Mouse (Mus musculus): ENCODE measurements around the gene Gli2. TPM values are rescaled to one million over a fixed set of nuclear protein-coding genes. Genes with fewer than 3 reads are reported as not detected.

Gli2 gene
- total RNA-seq, 1 experiment, result 9.8 TPM

DNA sequence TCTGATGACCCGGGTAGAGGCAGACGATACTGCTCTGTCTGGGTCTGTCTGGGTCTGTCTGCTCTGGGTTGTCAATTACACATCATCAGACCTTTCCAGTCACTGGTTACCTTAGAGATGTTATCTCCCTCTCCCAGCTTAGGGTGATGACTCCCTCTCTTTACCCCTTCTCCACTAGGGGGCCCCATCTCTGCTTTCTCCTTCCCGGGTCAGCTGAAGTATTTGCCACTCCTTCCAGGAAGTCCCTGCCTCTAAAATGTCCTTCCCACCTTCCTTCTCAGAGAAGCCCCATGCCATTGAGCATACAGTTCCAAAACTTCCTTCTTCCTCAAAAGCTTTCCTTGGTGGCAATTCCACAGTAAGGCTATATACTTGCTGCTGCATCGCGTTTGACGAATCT is 21.5 kb upstream of the Gli2 start:
- TF ChIP-seq ZC3H11A (IDR thresholded peaks at IDR 0.05; ENCODE audit: borderline replicate concordance, low read depth, low read length) (0 out of 2 replicates have a peak, but pooled peaks have one; percentile 10), HCFC1 (IDR thresholded peaks at IDR 0.05; ENCODE audit: borderline replicate concordance, insufficient read depth, low read length) (peak; percentile 60; the same call in 1 of the 2 replicates), CHD2 (IDR thresholded peaks at IDR 0.05; ENCODE audit: low read depth, low read length) (no peak), MAFK (IDR thresholded peaks at IDR 0.05; ENCODE audit: insufficient read depth, low read depth, low read length) (no peak), ZNF384 (IDR thresholded peaks at IDR 0.05; ENCODE audit: low read depth, low read length) (no peak)
- in situ Hi-C loops (cut with MboI; ENCODE audit: low sequenced_read_pairs in 2 of 2, unreplicated experiment in 2 of 2), result loop anchor here in 1 of 2 experiments (5.0 to 25.0 kb wide), 2 partner anchors 308 to 438 kb away; partner anchors contain the start of gene Tfcp2l1
- H3K36me3 ChIP-seq (ENCODE audit: control insufficient read depth, insufficient read depth, low read length, poor library complexity, severe bottlenecking), result no peaks in the 10 kb centered on the region
- peak overlapping the region; percentile 100 for H3K27ac ChIP-seq (ENCODE audit: insufficient read depth, low read depth, low read length, poor library complexity, severe bottlenecking)
- peak overlapping the region; percentile 71 for H3K9ac ChIP-seq (ENCODE audit: insufficient read depth, low read depth, low read length, poor library complexity, severe bottlenecking)
- peaks cover 6 to 32% of the 10 kb centered on the region in 2 experiments; a peak in 2 of 4 replicates for H3K4me1 ChIP-seq (ENCODE audit: control insufficient read depth in 2 of 2, insufficient read depth in 2 of 2, low read length in 2 of 2, poor library complexity in 1 of 2)
- DNase-seq (ENCODE audit: low read depth, low spot score), result peak; percentile 91
- no peaks in the 10 kb centered on the region for H3K9me3 ChIP-seq (ENCODE audit: control insufficient read depth, insufficient read depth, low read depth, low read length)
- H3K4me3 ChIP-seq (ENCODE audit: insufficient read depth in 1 of 2, low read depth in 1 of 2, low read length in 2 of 2, poor library complexity in 1 of 2, severe bottlenecking in 1 of 2), result peak overlapping the region; percentile 54 to 60

DNA sequence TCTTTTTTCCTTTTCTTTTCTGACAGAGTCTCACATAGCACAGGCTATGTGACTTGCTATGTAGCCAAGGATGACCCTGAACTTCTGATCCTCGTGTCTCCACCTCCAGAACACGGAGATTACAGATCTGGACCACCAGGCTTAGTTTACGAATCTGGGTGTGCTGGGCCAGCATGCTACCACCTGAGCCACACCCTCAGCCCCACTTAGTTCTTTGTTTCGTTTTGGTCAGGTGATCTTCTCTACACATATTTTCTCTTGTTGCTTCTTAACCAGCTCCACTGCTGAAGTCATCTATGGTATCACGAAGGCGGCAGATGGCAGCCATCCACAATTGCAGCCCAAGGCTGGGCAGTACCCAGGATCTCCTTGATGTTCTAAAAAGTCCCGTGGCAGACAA is 20.5 kb upstream of the Gli2 start:
- H3K36me3 ChIP-seq (ENCODE audit: control insufficient read depth, insufficient read depth, low read length, poor library complexity, severe bottlenecking), result no peaks in the 10 kb centered on the region
- TF ChIP-seq MAFK (IDR thresholded peaks at IDR 0.05; ENCODE audit: insufficient read depth, low read depth, low read length) (no peak), ZNF384 (IDR thresholded peaks at IDR 0.05; ENCODE audit: low read depth, low read length) (no peak), HCFC1 (IDR thresholded peaks at IDR 0.05; ENCODE audit: borderline replicate concordance, insufficient read depth, low read length) (no peak), ZC3H11A (IDR thresholded peaks at IDR 0.05; ENCODE audit: borderline replicate concordance, low read depth, low read length) (no peak), CHD2 (IDR thresholded peaks at IDR 0.05; ENCODE audit: low read depth, low read length) (no peak)
- no peak overlapping the region for H3K9ac ChIP-seq (ENCODE audit: insufficient read depth, low read depth, low read length, poor library complexity, severe bottlenecking)
- H3K9me3 ChIP-seq (ENCODE audit: control insufficient read depth, insufficient read depth, low read depth, low read length), result no peaks in the 10 kb centered on the region
- H3K4me3 ChIP-seq (ENCODE audit: insufficient read depth in 1 of 2, low read depth in 1 of 2, low read length in 2 of 2, poor library complexity in 1 of 2, severe bottlenecking in 1 of 2), result no peak overlapping the region
- H3K4me1 ChIP-seq (ENCODE audit: control insufficient read depth in 2 of 2, insufficient read depth in 2 of 2, low read length in 2 of 2, poor library complexity in 1 of 2), result peaks cover 6 to 29% of the 10 kb centered on the region in 2 experiments; a peak in 2 of 4 replicates
- in situ Hi-C loops (cut with MboI; ENCODE audit: low sequenced_read_pairs in 2 of 2, unreplicated experiment in 2 of 2), result loop anchor here in 1 of 2 experiments (25.0 kb wide), 1 partner anchor 437 kb away; the partner anchor contains the start of gene Tfcp2l1
- no peak overlapping the region for H3K27ac ChIP-seq (ENCODE audit: insufficient read depth, low read depth, low read length, poor library complexity, severe bottlenecking)
- no peak for DNase-seq (ENCODE audit: low read depth, low spot score)

DNA sequence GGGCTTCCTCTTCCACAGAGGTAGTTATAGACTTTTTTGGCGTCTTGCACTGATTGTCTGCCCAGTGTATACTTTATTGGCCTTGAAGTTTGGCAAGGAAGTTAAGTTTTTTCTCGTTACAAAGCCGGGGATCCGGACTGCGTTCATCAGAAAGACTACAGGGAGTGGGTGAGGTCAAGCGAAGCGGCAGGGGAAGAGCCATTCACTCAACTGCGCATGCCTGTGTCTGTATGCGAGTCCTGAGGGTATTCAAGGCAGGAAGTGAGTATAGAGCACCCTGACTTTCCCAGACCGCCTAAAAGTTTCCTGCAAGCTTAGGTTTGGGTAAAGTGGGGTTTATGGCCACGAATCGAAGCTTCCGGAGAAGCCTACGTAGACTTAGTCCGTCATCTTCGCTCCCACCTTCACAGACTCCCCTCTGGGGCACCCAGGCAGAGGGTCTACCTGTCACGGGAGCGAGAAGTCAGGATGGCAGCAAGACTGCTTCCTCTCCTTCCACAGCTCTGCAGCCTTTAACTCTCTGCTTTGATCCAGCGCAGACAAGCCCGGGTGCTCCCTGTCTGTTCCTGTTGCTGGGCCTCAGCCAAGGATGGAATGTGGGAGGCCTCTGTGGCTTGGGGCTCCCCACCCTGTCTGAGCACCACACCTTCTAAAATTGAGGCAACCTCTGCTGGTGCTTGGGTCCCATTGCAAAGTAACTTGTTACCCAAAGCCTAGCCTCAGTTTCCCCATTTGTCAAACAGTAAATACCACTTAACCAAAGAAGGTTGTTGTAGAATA is 11.7 kb upstream of the Gli2 start:
- H3K36me3 ChIP-seq (ENCODE audit: control insufficient read depth, insufficient read depth, low read length, poor library complexity, severe bottlenecking), result no peaks in the 10 kb centered on the region
- no peak for DNase-seq (ENCODE audit: low read depth, low spot score)
- in situ Hi-C loops (cut with MboI; ENCODE audit: low sequenced_read_pairs in 2 of 2, unreplicated experiment in 2 of 2), result loop anchor here in 1 of 2 experiments (25.0 kb wide), 1 partner anchor 428 kb away; the partner anchor contains the start of gene Tfcp2l1
- no peak for TF ChIP-seq HCFC1 (IDR thresholded peaks at IDR 0.05; ENCODE audit: borderline replicate concordance, insufficient read depth, low read length)
- no peak for TF ChIP-seq ZC3H11A (IDR thresholded peaks at IDR 0.05; ENCODE audit: borderline replicate concordance, low read depth, low read length)
- TF ChIP-seq CHD2 (IDR thresholded peaks at IDR 0.05; ENCODE audit: low read depth, low read length), result no peak
- TF ChIP-seq MAFK (IDR thresholded peaks at IDR 0.05; ENCODE audit: insufficient read depth, low read depth, low read length), result no peak
- TF ChIP-seq ZNF384 (IDR thresholded peaks at IDR 0.05; ENCODE audit: low read depth, low read length), result no peak
- H3K9me3 ChIP-seq (ENCODE audit: control insufficient read depth, insufficient read depth, low read depth, low read length), result no peaks in the 10 kb centered on the region
- peak overlapping the region; percentile 68 for H3K27ac ChIP-seq (ENCODE audit: insufficient read depth, low read depth, low read length, poor library complexity, severe bottlenecking)
- H3K9ac ChIP-seq (ENCODE audit: insufficient read depth, low read depth, low read length, poor library complexity, severe bottlenecking), result peak overlapping the region; percentile 69
- peaks cover 0 to 11% of the 10 kb centered on the region in 2 experiments; a peak in 2 of 4 replicates for H3K4me1 ChIP-seq (ENCODE audit: control insufficient read depth in 2 of 2, insufficient read depth in 2 of 2, low read length in 2 of 2, poor library complexity in 1 of 2)
- H3K4me3 ChIP-seq (ENCODE audit: insufficient read depth in 1 of 2, low read depth in 1 of 2, low read length in 2 of 2, poor library complexity in 1 of 2, severe bottlenecking in 1 of 2), result peak overlapping the region; percentile 17 to 27; a peak in 3 of 4 replicates

DNA sequence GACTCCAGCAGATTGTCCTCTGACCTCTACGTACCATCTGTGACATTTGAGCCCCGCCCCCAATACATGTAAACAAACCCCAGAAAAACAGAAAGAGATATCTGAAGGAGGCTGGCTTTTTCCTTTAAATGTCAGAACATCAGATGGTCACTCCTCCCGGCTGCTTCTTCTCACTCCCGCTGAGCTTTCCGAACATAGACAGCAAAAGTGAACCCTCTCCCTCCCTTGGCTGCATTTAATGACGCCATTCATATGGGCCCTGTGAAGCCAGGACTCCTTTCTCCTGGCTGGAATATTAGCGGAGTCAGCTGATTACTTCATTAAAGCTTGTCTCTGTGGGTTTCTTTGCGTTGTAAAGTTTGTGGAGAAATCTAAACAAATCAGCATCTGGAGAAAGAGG is 3.1 kb upstream of the Gli2 start:
- DNase-seq (ENCODE audit: low read depth, low spot score), result no peak
- no peaks in the 10 kb centered on the region for H3K9me3 ChIP-seq (ENCODE audit: control insufficient read depth, insufficient read depth, low read depth, low read length)
- in situ Hi-C loops (cut with MboI; ENCODE audit: low sequenced_read_pairs in 2 of 2, unreplicated experiment in 2 of 2), result loop anchor here in 1 of 2 experiments (25.0 kb wide), 1 partner anchor 419 kb away; the partner anchor contains the start of gene Tfcp2l1

More for the DNA sequence above, 3.1 kb upstream of the Gli2 start:
- H3K4me3 ChIP-seq (ENCODE audit: insufficient read depth in 1 of 2, low read depth in 1 of 2, low read length in 2 of 2, poor library complexity in 1 of 2, severe bottlenecking in 1 of 2), result no peak overlapping the region
- H3K27ac ChIP-seq (ENCODE audit: insufficient read depth, low read depth, low read length, poor library complexity, severe bottlenecking), result no peak overlapping the region
- no peak for TF ChIP-seq ZC3H11A (IDR thresholded peaks at IDR 0.05; ENCODE audit: borderline replicate concordance, low read depth, low read length)
- no peak for TF ChIP-seq HCFC1 (IDR thresholded peaks at IDR 0.05; ENCODE audit: borderline replicate concordance, insufficient read depth, low read length)
- TF ChIP-seq ZNF384 (IDR thresholded peaks at IDR 0.05; ENCODE audit: low read depth, low read length), result no peak
- no peak for TF ChIP-seq MAFK (IDR thresholded peaks at IDR 0.05; ENCODE audit: insufficient read depth, low read depth, low read length)
- no peak for TF ChIP-seq CHD2 (IDR thresholded peaks at IDR 0.05; ENCODE audit: low read depth, low read length)
- H3K9ac ChIP-seq (ENCODE audit: insufficient read depth, low read depth, low read length, poor library complexity, severe bottlenecking), result no peak overlapping the region
- no peaks in the 10 kb centered on the region for H3K36me3 ChIP-seq (ENCODE audit: control insufficient read depth, insufficient read depth, low read length, poor library complexity, severe bottlenecking)
- peaks cover 8 to 12% of the 10 kb centered on the region in 2 experiments for H3K4me1 ChIP-seq (ENCODE audit: control insufficient read depth in 2 of 2, insufficient read depth in 2 of 2, low read length in 2 of 2, poor library complexity in 1 of 2)

Data from ES-E14 (cell line).